Mouse (Mus musculus) spleen, postnatal 14 days (tissue): Measurements from ENCODE around the gene Mycbp2.
A peak's percentile ranks its signal among the peaks of the same experiment; 100 is the strongest.

Source experiments
- DNase-seq, 2 experiments: peaks; one replicate each; pipeline ENCODE4 v3.0.0; 2021 to 2022; ENCODE audit warnings: low spot score in 2 of 2

Gene Mycbp2

DNA sequence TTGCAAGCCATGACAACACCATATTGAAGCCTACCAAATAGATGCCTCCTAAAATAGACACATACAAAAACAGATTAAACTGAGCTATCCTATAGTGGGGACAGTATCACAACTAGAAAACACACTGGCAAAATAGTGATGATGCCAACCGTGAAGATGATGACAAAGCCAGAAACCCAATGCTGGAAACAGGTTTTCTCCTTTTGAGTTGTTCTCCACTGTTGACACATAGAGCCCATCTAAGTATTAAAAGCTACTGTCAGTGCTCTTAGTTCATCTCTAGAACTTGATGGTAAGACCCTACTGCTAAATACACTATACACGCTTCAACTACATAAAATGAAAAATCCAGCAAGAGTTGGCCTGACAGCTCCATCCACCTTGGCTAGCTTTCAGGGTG lies 86.2 kb downstream of the Mycbp2 start:
- DNase-seq: no peak

DNA sequence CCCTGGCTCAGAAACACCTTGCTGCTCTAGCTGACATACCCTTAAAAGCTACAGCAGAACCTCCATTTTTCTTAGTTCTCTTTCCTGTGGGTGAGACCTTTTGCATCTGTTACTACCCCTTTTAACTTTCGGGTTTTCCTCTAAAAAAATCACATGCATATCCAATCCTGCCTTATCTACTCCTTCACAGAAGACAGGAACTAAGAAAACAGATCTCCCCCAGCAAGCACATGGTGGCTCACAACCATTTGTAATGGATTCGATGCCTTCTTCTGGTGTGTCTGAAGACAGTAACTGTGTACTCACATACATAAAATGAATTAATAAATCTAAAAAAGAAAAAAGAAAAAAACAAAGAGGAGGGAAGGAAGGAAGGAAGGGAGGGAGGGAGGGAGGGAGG lies 87.9 kb downstream of the Mycbp2 start:
- DNase-seq: no peak

DNA sequence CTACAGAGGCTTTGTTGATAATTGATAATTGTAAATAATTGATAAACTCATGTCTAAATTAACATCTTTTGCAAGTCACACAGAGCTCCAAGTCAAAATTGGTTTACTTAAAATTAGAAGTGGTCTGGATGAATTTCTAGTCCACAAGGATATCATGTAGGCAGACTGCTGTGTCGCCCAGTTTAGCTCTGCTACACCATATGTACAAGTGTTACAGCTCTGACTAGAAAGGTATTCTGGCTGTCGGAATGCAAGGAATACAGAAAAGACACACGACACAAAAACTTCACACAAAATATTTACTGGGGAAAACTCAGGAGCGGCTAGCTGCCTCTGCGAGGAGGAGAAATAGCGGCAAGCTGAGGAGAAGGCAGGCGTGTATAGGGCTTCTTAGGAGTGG lies 89.7 kb downstream of the Mycbp2 start:
- no peak for DNase-seq

DNA sequence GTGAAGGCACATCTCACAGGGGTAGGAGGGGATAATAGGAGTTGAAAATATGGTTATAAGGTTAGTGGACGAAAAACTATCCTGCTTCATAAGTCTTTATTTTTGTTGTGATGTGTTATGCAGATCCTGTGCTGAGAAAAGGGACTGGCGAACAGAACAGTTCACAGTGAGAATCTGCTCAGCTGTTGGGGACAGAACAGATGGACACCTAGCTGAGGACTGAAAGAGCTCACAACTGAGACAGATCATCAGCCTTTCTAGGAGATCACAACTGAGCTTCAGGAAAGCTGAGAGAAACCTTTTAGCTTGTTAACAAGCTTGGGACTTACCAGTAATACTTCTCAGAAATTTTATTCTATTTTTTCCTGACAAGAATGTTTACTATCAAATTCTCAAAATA lies 92.3 kb downstream of the Mycbp2 start:
- no peak for DNase-seq

DNA sequence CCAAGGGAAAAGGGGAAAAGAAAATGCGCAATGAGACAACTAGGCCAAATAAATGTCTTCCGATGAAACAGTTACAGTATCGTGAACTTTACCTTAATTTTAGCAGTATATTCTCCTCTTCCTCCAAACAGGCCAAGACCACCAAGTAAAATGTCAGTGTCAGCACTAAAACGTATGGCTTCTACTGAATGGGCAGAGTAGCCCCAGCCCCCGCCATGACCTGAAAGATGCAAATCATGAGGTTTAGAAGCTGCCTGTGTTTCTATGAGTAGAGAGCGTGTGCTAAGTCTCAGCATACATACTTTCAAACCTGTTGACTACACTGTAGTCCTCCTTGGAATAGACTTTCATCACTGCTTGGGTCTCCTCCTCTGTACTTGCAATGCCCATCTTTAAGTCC lies 104.6 kb downstream of the Mycbp2 start:
- no peak for DNase-seq

DNA sequence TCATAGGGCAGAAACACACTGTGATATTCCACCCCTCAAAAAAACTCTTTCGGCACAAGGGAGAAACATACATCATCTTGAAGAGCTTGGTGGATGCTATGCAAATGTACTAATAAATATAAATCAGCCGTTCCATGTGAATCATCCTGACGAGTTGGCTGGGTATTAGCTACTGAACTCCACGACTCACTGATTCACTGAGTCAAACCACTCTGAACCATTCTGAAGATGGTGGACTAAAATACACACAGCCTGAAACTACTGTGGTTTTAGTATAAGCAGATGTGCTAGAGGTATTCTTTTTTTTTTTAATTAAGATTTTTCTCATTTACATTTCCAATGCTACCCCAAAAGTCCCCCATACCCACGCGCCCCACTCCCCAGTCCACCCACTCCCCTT lies 111.8 kb downstream of the Mycbp2 start:
- no peak for DNase-seq

DNA sequence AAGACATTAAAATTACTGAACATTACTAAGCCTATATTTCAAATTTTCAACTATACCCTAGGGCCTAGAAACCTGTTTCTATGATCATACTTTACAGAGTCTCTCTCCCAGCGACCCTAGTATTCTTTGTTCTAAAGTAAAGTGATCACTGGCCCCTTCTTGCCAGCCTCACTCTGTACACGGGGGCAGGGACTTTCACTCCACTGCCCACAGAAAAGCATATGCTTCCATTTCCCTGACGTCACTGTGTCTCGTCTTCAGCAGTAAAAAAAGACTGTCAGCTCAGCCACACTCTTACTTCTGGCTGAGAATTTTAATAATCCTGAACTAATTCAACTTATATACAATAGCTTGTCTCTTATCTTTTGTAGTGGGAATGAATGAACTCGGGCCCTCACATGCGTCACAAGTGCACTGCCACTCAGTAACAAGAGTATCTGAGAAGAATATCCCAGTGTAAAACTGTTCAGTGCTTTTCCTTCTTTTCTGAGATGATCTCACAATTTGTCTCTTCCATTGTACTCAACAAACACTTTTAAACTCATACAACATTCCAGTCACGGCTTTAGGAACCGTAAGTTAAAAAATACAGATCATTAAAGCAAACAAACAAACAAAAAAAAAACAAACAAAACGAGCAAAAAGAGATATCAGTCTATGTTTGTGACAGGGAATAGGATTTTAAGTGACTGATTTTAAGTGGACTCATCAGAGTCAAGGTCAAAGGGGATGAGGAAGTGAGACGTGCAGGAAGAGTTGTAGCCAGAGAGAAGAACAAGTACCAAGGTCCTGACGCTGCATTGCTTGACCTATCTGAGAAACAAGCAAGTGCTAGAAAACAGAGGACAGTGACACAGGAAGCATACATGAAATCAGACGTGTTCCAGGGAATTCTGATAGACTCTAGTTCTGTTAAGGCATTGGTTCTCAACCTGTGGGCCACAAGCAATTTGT lies 112.7 kb downstream of the Mycbp2 start:
- no peak for DNase-seq

DNA sequence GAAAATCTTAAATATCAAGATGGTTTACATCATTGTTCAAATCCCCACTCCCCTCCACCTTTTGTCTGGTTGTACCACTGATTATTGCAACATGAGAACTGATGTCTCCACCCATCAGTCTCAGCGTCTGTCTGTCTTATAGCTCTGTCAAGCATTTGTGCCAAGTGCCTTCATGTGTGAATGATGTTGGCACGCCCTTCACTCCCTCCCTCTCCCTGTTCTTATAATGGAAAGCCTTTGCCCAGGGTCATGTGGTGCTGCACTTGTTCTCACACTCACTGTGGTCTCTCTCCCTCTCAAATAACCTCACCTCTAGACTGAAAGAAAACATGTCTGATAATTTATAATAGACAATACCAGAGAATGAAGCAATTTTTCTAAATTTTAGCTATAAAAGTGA lies 124.3 kb downstream of the Mycbp2 start:
- no peak for DNase-seq

DNA sequence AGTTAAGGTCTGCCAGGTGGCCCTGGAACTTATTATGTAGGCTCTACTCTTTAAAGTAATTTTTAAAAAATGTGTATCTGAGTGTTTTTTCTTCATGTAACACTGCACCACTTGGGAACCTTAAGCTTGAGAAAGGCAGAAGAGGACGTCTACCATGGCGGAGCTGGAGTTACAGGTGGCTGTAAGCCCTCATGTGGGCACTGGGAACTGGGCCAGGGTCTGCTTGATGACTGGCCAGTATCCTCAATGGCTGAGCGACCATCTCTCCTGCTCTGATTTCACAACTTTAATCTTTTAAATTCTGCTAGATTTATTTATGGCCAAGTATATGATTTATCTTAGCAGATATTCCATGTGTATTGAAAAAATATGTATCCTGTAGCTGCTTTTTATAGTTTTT lies 124.9 kb downstream of the Mycbp2 start:
- DNase-seq: no peak

DNA sequence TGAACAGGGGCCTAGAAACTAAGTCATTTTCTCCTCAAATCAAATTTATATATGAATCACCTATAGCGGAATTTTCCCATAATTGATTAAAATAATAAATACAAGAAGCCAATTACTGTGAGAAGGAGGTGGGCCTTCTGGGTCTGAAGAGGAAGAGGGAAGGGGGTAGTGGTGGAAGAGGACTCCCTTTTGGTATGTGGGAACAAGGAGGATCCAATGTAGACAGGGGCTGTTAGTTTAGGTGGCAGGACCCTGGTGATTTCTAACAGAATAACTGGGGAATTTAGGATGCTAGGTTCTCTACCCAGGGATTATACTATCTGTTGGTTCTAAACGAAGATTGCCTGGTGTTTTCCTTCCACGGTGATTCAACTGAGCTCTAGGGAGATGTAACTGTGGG lies 130.3 kb downstream of the Mycbp2 start:
- no peak for DNase-seq

DNA sequence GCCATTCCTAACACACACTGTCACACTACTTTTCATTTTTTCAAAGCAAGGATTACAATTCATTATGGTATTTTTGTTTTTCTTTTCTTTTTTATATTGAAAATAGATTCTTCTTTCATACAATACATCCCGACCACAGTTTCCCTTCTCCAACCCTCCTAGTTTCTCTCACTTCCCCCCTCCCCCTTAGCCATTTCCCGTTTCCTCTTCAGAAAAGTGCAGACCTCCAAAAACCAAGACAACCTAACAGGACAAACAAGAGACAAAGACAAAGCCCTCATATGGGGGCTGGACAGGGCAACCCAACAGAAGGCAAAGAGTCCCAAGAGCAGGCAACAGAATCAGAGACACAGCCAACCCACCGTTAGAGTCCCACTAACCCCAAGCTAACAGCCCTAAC lies 160.0 kb downstream of the Mycbp2 start:
- DNase-seq: no peak

DNA sequence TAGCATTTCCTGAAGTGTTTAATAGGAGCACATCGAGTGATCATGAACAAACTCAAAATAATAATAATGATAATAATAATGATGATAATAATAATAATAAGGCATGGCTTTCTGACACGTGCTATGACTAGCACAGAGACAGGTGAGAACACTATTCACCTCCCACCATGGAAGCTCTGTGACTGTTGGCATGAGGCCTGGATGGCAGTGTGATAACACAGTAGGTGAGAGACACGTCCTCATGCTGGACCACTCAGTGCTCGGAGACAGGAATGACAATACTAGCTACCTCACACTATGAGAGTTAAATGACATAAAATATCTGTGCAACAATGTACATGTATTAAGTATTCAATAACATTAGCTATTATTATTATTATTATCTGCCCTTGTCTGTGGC lies 160.5 kb downstream of the Mycbp2 start:
- no peak for DNase-seq

DNA sequence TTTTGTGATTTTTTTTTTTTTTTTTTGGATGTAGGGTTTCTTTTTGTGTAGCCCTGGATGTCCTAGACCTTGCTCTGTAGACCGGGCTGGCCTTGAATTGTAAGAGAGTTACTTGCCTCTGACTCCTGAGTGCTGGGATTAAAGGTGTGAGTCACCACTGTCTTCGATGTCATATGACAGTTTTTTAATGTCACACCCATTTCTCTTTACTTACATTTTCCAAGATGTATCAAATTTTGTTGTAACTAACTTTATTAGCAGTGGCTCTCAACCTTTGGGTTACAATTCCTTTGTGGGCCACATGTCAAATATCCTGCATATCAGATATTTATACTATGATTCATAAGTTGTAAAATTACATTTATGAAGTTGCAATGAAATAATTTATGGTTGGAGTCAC lies 166.5 kb downstream of the Mycbp2 start:
- no peak for DNase-seq

DNA sequence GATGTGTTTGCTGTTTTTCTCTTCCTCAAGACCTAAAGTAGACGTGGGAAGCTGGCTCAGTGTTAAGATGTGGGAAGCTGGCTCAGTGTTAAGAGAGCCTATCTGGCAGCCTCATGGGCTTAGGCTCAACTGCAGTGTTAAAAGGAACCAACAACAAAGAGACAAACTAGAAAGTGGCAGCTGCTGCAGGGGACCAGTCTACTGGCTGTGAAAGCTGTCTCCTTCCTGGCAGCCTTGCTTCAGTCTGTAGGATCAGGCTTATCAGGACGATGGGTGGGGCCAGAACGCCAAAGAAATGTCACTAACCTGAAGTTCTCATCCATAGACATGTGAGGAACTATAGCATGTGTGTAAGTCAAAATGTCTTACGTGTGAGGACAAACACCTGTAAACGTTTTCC lies 183.7 kb downstream of the Mycbp2 start:
- DNase-seq: no peak

DNA sequence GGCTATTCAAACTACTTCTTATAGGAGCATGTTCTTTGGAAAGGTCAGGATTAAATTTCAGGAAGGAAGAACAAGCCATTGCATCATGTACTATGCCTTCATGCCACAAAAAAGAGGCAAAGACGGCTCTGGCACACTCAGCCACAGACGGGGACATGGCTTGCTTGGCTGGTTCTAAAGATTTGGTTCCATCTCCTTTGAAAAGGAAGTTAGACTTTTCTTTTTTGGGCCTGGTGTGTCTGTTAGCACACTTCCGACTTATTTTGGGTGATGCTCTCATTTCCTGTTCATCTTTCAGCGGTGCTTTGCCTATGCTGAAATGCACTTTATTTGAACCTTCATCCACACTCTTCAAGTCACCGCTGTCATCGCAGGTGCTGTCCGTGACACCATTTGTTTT lies 190.9 kb downstream of the Mycbp2 start:
- DNase-seq: no peak

DNA sequence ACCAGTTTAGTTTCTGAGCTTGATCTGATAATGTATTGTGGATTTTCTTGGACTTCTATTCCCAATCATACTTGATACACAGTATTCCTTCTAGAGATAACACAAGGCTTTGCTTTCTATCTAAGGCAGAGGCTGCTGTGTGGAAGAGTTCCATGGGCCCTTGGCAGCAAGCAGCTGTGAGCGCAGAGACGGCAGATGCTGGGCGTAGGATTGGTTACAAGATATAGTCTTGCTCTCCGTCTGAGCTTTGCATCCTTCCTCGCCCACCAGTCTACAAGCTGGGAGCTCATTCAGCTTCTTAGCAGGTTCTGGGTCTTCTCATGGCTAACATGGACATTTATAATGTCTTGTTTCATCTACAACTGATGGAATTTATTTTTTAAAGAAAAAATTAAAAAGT lies 196.5 kb downstream of the Mycbp2 start:
- DNase-seq: no peak

DNA sequence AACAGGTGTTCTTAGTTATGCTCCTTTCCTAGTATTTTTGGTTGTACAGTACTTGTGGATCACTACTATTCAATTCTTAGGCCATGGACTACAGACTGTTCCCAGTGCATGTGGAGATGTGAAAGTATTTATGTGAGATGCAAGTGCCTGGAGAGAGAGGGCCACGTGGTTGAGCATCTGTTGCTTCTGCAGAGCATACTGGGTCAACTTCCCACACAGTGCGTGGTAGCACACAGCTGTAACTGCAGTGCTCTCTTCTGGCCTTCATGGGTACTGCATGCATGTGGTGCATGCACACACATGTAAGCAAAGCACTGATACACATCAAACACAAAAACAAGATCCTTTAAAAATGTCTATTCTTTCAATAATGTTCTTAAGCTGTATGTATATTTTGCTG lies 214.6 kb downstream of the Mycbp2 start:
- DNase-seq: peak; percentile 15 to 32

DNA sequence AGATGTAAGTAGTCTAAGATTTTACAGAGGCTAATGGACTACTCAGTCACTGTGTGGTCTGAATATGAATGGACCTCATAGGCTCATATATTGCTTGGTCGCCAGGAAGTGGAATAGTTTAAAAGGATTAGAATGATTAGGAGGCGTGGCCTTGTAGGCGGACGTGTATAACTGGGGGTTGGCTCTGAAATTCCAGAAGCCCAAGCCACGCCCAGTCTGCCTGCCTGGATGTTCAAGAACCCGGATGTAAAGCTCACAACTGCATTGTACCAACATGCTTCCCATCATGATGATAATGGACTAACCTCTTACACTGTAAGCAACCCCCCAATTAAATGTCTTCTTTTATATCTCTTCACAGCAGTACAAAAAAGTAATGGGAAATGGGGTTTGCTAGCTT lies 220.9 kb downstream of the Mycbp2 start:
- DNase-seq: no peak

DNA sequence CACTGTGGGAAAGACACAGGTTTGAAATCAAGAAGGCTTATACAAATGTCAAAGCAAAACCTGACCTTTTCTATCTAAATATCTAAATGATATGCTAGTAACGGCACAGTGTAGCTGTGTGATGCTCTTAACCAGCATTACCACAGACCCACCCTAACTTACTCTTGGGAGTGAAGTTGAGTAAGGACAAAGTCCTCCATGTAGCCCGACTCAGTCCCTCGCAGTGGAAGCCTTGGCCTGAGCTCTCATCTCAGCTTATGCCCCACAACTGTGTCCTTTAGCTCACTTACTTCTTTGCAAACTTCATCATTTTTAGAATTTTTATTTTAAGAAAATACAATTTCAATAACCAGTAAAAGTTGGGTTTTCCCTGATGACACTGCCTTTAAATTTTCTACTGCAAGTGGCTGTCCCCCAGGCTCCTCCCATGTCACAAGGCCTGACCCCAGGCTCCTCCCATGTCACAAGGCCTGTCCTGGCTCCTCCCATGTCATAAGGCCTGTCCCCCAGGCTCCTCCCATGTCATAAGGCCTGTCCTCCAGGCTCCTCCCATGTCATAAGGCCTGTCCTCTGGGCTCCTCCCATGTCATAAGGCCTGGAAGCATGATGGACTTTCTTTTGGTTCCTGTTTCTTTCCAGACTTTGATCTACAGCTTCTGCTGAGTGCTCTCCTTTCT lies 231.5 kb downstream of the Mycbp2 start:
- DNase-seq: no peak

DNA sequence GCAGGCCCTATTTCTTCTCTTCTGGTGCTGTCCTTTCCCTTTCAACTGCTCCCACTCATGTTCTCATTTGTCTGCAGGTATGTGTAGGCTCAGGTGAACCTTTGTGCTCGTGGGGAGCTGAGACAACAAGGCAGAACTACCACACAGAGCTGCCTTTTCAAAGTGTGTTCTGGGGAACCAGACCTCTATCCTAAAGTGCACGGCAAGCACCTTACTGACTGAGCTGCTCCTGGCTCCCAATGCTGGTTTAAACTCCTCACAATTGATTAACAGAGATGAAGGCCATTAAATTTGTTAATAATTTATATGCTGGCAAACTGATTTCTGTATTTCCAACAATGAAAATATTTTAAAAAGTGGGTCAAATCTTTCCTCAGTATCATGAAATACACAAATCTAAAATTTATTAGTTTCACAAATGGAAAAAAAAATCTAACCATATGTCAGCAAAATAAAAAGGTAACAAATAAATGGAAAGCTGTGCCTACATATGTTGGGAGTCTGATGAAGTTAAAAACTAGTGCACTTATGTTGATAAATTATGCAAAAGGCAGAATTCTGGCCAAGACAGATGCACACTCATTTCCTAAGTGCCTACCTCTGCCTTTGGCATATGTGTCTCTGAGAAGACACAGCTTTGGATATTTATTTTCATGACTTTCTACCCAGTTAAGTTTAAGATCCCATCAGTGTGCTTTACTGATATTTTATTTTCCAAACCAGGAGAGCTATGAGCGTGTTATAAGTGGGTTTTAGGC lies 233.8 kb downstream of the Mycbp2 start:
- no peak for DNase-seq

DNA sequence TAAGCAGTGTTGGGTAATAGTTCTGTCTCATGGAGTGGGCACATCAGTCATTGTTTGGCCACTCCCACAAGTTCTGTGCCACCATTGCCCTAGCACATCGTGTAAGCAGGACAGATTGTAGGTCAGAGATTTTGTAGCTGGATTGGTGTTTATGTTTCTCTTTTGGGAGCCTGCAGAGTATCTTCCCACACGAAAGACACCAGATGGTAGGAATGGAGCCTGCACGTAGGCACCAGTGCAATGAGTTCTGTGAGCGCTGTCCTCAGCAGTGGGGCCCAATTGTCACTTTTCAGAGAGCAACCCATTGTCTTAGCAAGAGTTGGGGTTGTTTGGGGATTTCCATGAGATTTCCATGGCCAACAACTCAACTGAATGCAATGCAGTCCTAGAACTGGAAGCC lies 236.6 kb downstream of the Mycbp2 start:
- DNase-seq: no peak

DNA sequence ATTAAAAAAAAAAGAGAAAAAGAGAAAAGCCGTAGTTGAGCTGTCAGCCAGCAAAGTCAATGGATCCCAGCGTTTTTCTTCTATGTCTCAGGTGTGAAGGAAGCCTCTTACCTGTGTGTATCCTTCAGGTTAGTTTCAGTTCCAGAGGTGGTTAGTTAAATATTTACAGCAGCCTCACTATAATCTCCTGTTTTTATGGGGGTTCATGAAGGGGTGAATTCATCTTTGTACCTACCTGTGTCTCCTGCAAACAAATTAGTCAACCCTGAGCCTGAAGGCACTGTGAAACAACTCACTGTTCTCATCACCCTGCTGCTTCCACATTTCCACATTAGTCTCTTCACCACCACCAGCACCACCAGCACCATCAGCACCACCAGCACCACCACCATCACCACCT lies 240.3 kb downstream of the Mycbp2 start:
- DNase-seq: no peak
